Mouse (Mus musculus): Measurements from ENCODE around the gene Scd3. TPM values are rescaled to one million over a fixed set of nuclear protein-coding genes. Genes with fewer than 3 reads are reported as not detected.
"Not testable (repeated sequence)": the region's sequence is repeated elsewhere in the genome, so short reads cannot be mapped to it uniquely, and the experiment has no call there.

Gene Scd3
- polyA plus RNA-seq, 1 experiment, result not detected

DNA sequence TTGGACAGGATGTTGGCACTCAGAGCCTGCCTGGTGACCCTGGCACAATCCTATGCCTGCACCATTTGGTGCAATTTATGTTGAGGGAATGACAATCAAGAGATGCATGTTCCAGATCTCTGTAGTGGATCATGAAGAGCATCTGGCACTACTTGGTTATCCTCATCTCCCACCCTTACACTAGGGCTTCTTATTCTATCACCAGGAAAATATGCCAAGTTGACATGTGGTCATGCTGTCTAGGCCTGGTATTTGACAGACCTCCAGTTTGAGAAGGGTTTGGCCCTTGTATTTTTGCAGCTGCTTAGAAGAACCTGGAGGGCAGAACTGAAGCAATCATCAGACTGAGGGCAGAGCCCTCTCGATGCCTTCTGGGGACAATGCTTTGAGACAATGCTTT is 72.3 kb downstream of the Scd3 start:
- Histone ChIP-seq H3K27ac (ENCODE audit: insufficient read depth, low read depth, low read length) (no peak overlapping the region), H3K4me1 (ENCODE audit: control insufficient read depth, insufficient read depth, low read length) (peaks cover 5% of the 10 kb centered on the region; the same call in 1 of the 2 replicates), H3K4me3 (ENCODE audit: insufficient read depth, low read depth, low read length) (no peak overlapping the region)
- TF ChIP-seq POLR2A (IDR thresholded peaks at IDR 0.05; ENCODE audit: insufficient read depth, low read depth, low read length) (no peak), CTCF (IDR thresholded peaks at IDR 0.05; ENCODE audit: insufficient read depth, low read depth, low read length) (no peak)
- 86% methylated on average over 1 of the region's 1 CpGs for WGBS

DNA sequence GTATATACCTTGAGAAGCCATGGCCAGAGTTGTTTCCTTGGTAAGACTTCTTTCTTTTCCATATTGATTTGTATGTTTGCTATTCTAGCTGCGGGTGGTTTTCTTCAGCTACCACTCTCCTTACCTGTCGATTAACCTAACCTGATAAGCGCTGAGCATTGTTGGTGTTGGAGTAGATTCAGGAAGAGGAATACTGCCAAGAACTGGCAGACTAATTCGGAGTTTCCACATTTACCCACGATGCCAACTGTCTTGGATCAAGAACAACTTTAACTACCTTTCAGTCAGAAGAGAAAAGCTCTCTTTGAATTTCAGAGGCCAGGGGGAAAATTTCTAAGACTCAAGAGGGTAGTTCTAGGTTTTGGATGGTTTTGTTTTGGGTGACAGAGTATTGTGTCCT is 73.8 kb downstream of the Scd3 start:
- WGBS, result 49% methylated on average over 5 of the region's 5 CpGs
- no peak overlapping the region for H3K4me3 ChIP-seq (ENCODE audit: insufficient read depth, low read depth, low read length)
- TF ChIP-seq POLR2A (IDR thresholded peaks at IDR 0.05; ENCODE audit: insufficient read depth, low read depth, low read length) (no peak), CTCF (IDR thresholded peaks at IDR 0.05; ENCODE audit: insufficient read depth, low read depth, low read length) (no peak)

DNA sequence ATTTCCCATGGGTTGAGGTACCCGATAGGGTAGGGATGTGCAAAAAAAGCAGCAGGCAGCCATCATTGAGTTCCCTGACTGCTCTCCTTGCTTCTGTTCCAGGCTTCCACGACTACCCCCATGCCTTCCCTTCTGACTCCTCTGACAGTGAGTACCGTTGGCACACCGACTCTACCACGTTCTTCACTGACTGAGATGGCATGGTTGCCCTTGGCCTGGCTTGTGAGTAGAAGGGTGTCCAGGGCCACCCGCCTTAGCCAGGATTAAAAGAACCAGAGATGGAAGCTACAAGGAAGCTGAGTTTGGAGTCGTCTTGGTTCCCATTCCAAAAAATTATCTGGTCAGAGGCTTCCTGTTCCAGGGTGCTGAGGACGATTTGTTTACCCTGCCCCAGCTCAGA is 74.9 kb downstream of the Scd3 start:
- H3K4me3 ChIP-seq (ENCODE audit: insufficient read depth, low read depth, low read length), result no peak overlapping the region
- 91% methylated on average over 8 of the region's 8 CpGs for WGBS
- TF ChIP-seq POLR2A (IDR thresholded peaks at IDR 0.05; ENCODE audit: insufficient read depth, low read depth, low read length), result no peak
- TF ChIP-seq CTCF (IDR thresholded peaks at IDR 0.05; ENCODE audit: insufficient read depth, low read depth, low read length), result no peak
- H3K27ac ChIP-seq (ENCODE audit: insufficient read depth, low read depth, low read length), result no peak overlapping the region
- peaks cover 16% of the 10 kb centered on the region for H3K4me1 ChIP-seq (ENCODE audit: control insufficient read depth, insufficient read depth, low read length)

More for the DNA sequence above, 73.8 kb downstream of the Scd3 start:
- H3K4me1 ChIP-seq (ENCODE audit: control insufficient read depth, insufficient read depth, low read length), result peaks cover 10% of the 10 kb centered on the region
- H3K27ac ChIP-seq (ENCODE audit: insufficient read depth, low read depth, low read length), result no peak overlapping the region

DNA sequence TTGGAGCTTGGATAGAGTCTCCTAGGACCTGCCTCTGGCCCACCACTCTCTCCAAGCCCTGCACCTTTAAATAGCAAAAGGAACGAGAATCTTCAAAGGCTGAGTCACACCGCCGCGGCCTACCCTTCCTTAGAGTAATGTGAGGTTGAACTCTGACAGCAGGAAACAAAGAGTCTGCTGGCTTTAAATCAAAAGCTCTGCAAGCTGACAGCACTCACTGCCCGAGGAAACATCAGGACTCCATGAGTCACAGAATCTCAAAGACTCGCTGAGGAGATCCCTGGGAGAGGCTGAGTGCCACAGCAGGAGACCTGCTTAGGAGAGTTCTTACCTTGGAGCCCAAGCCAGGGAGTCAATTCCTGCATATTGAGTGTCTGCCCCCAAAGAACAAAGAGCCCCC is 77.7 kb downstream of the Scd3 start:
- Histone ChIP-seq H3K27ac (ENCODE audit: insufficient read depth, low read depth, low read length) (peak overlapping the region; percentile 75), H3K4me1 (ENCODE audit: control insufficient read depth, insufficient read depth, low read length) (peaks cover 25% of the 10 kb centered on the region), H3K4me3 (ENCODE audit: insufficient read depth, low read depth, low read length) (no peak overlapping the region)
- 7% methylated on average over 6 of the region's 6 CpGs for WGBS
- no peak for TF ChIP-seq POLR2A (IDR thresholded peaks at IDR 0.05; ENCODE audit: insufficient read depth, low read depth, low read length)
- TF ChIP-seq CTCF (IDR thresholded peaks at IDR 0.05; ENCODE audit: insufficient read depth, low read depth, low read length), result no peak

DNA sequence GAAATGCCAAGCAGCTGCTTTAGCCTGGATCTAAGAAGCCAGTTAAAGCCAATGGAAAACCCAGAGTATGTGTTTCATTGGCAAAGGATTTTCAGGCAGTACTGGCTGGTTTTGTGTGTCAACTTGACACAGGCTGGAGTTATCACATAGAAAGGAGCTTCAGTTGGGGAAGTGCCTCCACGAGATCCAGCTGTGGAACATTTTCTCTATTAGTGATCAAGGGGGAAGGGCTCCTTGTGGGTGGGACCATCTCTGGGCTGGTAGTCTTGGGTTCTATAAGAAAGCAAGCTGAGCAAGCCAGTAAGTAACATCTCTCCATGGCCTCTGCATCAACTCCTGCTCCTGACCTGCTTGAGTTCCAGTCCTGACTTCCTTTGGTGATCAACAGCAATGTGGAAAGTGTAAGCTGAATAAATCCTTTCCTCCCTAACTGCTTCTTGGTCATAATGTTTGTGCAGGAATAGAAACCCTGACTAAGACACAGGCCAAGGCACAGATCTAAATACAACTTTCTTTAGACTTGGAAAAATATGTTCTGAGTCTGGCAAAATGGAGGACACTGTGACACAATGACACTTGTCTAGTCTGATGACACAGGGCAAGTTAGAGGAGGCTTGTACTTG is 78.9 kb downstream of the Scd3 start:
- H3K4me1 ChIP-seq (ENCODE audit: control insufficient read depth, insufficient read depth, low read length), result peaks cover 25% of the 10 kb centered on the region

DNA sequence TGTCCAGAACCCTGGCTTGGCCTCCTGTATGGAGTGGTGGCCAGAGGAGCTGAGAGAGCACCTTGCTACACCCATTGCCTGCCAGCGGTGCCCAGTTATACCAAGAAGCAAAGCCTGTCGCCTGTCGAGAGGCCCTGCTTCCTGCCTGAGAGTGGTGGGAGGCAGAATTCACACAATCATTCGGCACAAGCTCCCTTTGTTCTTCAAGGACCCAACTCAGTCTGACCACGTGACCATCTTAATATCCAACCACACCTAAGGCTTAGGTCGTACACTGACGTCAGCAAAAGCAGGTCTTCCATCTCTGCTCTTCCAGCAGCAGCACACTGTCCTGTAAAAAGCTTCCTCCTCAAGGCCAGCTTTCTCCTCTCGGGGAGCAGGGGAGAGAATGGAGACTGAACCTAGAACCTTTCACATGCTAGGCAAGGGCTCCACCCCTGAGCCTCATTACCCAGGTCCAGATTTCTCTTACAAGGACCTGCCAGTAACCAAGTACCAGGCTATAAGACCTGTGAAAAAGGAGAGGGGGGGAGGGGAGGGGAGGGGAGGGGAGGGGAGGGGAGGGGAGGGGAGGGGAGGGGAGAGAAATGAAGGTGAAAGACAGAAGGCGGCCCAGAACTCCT is 79.6 kb downstream of the Scd3 start:
- Histone ChIP-seq H3K27ac (ENCODE audit: insufficient read depth, low read depth, low read length) (peak overlapping the region; percentile 78), H3K4me1 (ENCODE audit: control insufficient read depth, insufficient read depth, low read length) (peaks cover 25% of the 10 kb centered on the region), H3K4me3 (ENCODE audit: insufficient read depth, low read depth, low read length) (no peak overlapping the region)
- 39% methylated on average over 9 of the region's 9 CpGs for WGBS
- no peak for TF ChIP-seq CTCF (IDR thresholded peaks at IDR 0.05; ENCODE audit: insufficient read depth, low read depth, low read length)
- TF ChIP-seq POLR2A (IDR thresholded peaks at IDR 0.05; ENCODE audit: insufficient read depth, low read depth, low read length), result no peak

More for the DNA sequence above, 78.9 kb downstream of the Scd3 start:
- not testable (repeated sequence) for H3K4me3 ChIP-seq (ENCODE audit: insufficient read depth, low read depth, low read length)
- peak overlapping the region; percentile 78 for H3K27ac ChIP-seq (ENCODE audit: insufficient read depth, low read depth, low read length)
- WGBS, result 16% methylated on average over 1 of the region's 1 CpGs

DNA sequence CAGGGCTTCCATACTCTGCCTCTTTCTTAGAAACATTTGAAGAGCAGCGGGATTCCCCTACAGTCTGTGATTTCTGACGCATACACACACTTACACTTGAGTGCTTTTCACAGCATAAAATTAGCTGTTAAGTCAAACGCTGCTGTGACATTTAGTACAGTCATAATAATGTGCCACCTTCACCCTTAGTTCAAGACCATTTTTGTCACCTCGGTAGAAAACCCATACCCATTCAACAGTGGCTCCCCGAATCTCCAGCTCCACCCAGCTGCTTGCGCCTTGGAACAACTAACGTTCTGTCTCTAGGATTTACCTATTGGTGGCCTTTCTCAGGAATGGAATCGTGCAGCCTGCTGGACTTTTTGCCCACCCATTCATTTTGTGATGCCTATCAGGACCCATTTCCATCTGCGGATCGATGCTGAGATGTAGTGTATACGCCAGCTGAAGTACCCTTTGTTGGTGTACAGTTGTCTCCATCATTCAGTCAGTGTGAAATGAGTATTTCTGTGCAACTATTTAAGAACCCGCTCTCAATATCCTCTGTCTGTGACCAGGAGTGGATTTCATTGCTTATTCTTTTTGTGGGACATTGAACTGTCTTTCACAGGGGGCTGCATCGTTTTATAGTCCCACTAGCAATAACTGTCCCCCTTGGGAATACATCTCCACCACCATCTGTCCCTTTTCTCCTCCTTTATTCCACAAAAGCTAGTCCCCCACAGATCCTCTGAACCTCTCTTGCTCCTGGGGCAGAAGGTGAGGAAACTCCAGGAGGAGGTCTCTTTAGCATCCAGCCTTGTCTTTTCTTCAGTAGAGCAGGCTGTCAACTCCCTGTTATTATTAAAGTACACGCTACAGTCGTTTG is 80.3 kb downstream of the Scd3 start:
- TF ChIP-seq CTCF (IDR thresholded peaks at IDR 0.05; ENCODE audit: insufficient read depth, low read depth, low read length) (no peak), POLR2A (IDR thresholded peaks at IDR 0.05; ENCODE audit: insufficient read depth, low read depth, low read length) (no peak)
- 23% methylated on average over 15 of the region's 15 CpGs for WGBS
- Histone ChIP-seq H3K27ac (ENCODE audit: insufficient read depth, low read depth, low read length) (peak overlapping the region; percentile 90), H3K4me1 (ENCODE audit: control insufficient read depth, insufficient read depth, low read length) (peaks cover 22% of the 10 kb centered on the region), H3K4me3 (ENCODE audit: insufficient read depth, low read depth, low read length) (no peak overlapping the region)

DNA sequence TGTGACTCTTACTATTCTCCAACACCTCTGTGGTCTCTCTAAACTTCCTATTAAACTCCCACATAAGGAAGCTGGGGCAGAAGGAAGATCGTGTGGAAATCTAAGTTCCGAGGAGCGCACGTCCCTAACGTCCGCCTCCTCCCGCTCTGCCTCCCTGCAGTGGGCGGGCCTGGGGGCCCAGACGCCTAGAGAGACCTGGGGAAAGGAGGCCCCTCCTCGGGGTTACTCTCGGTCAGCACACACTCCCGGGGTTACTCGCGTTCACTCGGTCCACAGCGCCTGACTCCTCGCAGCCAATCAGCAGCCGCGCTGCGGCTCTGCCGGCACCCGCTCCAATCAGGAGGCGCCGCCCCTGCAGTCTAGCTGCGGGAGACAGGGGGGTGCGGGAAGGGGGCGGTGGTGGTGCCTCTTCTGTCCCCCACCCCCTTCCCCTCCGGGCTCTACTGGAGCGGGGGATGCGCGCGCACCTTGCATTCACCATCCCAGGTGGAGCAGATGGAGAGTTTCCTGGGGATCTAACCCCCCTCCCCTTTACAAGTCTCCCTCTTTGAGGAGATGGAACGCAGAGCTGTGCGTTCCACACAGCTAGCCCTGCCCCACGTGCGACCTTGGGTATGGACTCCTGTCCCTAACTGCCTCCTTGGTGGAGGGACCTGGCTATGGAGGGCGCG is 81.1 kb downstream of the Scd3 start:
- under 1% methylated on average over 37 of the region's 38 CpGs for WGBS
- Histone ChIP-seq H3K4me1 (ENCODE audit: control insufficient read depth, insufficient read depth, low read length) (peaks cover 22% of the 10 kb centered on the region), H3K4me3 (ENCODE audit: insufficient read depth, low read depth, low read length) (peak overlapping the region; percentile 52), H3K27ac (ENCODE audit: insufficient read depth, low read depth, low read length) (peak overlapping the region; percentile 99)
- TF ChIP-seq CTCF (IDR thresholded peaks at IDR 0.05; ENCODE audit: insufficient read depth, low read depth, low read length) (no peak), POLR2A (IDR thresholded peaks at IDR 0.05; ENCODE audit: insufficient read depth, low read depth, low read length) (peak; percentile 46; the same call in 1 of the 2 replicates)

All from olfactory bulb, adult 2 months (tissue).